Comparison of ENCODE assay signal across 10 mouse cellular contexts in the genomic region with DNA sequence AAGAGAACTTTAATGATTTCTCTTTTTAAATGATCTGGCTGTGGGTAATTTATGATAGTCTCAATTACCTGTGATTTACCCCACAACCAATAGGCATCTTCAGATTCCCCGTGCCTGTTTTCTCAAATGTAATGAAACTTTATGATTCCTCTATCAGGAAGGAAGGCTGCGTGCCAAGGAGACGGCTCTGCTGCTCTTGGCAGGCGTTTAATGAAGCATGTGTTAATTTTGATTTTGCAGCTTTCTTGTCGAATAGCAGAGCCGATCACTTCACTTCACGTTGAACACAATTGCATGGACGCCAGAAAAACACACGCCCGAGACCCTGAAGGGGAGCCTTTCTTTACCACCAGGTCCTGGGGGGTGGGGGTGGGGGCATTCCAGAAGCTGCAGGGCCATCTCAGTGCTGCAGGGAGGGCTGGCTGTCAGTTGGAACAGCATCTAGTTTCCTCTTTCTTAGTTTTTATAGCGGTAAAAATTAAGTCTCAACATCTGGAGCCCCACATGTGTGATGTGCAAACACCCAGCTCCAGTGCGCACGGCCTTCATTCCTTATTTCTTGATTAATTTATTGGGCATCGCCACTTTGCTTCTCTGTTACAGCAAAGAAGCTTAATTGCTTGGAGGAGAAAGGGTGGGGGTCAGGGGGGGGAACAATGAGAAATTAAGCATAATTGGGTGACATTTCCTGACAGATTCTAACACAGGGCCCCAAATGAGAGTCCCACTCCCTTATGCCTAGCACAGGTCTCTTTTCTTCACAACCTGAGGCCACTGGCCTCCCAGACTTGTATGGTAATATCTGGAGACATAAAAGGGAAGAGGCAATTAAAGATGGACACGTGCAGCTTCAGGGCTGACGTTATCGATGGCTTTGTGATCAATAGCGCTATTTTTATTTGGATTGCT.
DNase-seq lines count a peak whose midpoint lies in the region; ATAC-seq and TF ChIP-seq lines count a peak whose summit lies in the region.
"Had no signal": no experiment of that assay in that cellular context is flagged by ENCODE, and none has a peak within 500 bp of the region (broad histone marks: within the 10 kb centered on the region; RNA-seq: fewer than 3 reads in every experiment).

No protein-coding gene starts in this region.

- no peaks in the 10 kb centered on the region for H3K27me3 ChIP-seq in hindbrain, embryonic 14.5 days (ENCODE audit: control insufficient read depth, insufficient read depth, low read length)
- H3K27me3 ChIP-seq in midbrain, postnatal 0 days (ENCODE audit: insufficient read depth, low read length) = no peaks in the 10 kb centered on the region
- H3K27me3 ChIP-seq: megakaryocyte, embryonic 14.5 days; Patski had no signal

- peaks cover 18% of the 10 kb centered on the region for H3K4me1 ChIP-seq in hindbrain, embryonic 14.5 days (replicated peaks; ENCODE audit: control insufficient read depth, insufficient read depth, low read length)
- peaks cover 5% of the 10 kb centered on the region; the same call in 1 of the 2 replicates for H3K4me1 ChIP-seq in midbrain, postnatal 0 days (ENCODE audit: insufficient read depth, low read length)
- H3K4me1 ChIP-seq: megakaryocyte, embryonic 14.5 days had no signal

- no peak for TF ChIP-seq CTCF in midbrain, postnatal 0 days (IDR thresholded peaks at IDR 0.05)

- peak overlapping the region; percentile 46; the same call in 1 of the 2 replicates for H3K9ac ChIP-seq in hindbrain, embryonic 14.5 days
- H3K9ac ChIP-seq in midbrain, postnatal 0 days (replicated peaks; ENCODE audit: low read length, poor library complexity, severe bottlenecking) = no peak overlapping the region

- 29% methylated on average over 18 of the region's 18 CpGs for WGBS in hindbrain, embryonic 14.5 days
- 61% methylated on average over 18 of the region's 18 CpGs for WGBS in midbrain, postnatal 0 days

- no peaks in the 10 kb centered on the region for H3K36me3 ChIP-seq in hindbrain, embryonic 14.5 days (replicated peaks; ENCODE audit: control insufficient read depth, insufficient read depth)
- H3K36me3 ChIP-seq in midbrain, postnatal 0 days (ENCODE audit: insufficient read depth, low read length) = no peaks in the 10 kb centered on the region

- DNase-seq in cerebellum, postnatal 14 days = peak; percentile 2 to 15
- DNase-seq in cerebellum, postnatal 36 days = no peak
- DNase-seq in left cerebral cortex, postnatal 4 days = peak; percentile 12
- DNase-seq in left cerebral cortex, adult 11 months (ENCODE audit: low spot score) = no peak
- DNase-seq in hindbrain, embryonic 14.5 days (ENCODE audit: low spot score) = peak; percentile 46
- peak; percentile 58 for DNase-seq in midbrain, postnatal 0 days (ENCODE audit: low spot score)
- DNase-seq in spleen, postnatal 14 days (ENCODE audit: low spot score in 2 of 2) = no peak
- no peak for DNase-seq in thymus, adult 18-20 months

- no peaks in the 10 kb centered on the region for H3K9me3 ChIP-seq in hindbrain, embryonic 14.5 days (ENCODE audit: control insufficient read depth, low read length)
- 0 out of 2 replicates have a peak, but pooled peaks cover 3% of the 10 kb centered on the region for H3K9me3 ChIP-seq in midbrain, postnatal 0 days (ENCODE audit: low read length)

- no peak overlapping the region for H3K4me2 ChIP-seq in hindbrain, embryonic 14.5 days (replicated peaks)
- no peak overlapping the region for H3K4me2 ChIP-seq in midbrain, postnatal 0 days (ENCODE audit: low read depth, low read length, poor library complexity, severe bottlenecking)

- ATAC-seq in hindbrain, embryonic 14.5 days (ENCODE audit: low FRiP score) = no peak
- ATAC-seq in midbrain, postnatal 0 days (ENCODE audit: low FRiP score) = no peak
- ATAC-seq: Patski had no signal

- no peak overlapping the region for H3K4me3 ChIP-seq in hindbrain, embryonic 14.5 days (replicated peaks; ENCODE audit: low read length)
- H3K4me3 ChIP-seq in midbrain, postnatal 0 days (ENCODE audit: low read depth, low read length) = no peak overlapping the region
- H3K4me3 ChIP-seq: megakaryocyte, embryonic 14.5 days had no signal

- H3K27ac ChIP-seq in hindbrain, embryonic 14.5 days = peak overlapping the region; percentile 72
- H3K27ac ChIP-seq in midbrain, postnatal 0 days (ENCODE audit: low read depth, low read length) = no peak overlapping the region

- intact Hi-C loops in left cerebral cortex, postnatal 4 days (cut with DNase I) = no loop called here

Comparison
In these comparisons a context has a peak if more than half of its experiments do, and no peak if none do; other contexts are left out.
1. DNase-seq: peak in cerebellum, postnatal 14 days (2 of 2), left cerebral cortex, postnatal 4 days (single experiment), hindbrain, embryonic 14.5 days (single experiment) and midbrain, postnatal 0 days (single experiment); none in cerebellum, postnatal 36 days (0 of 2), left cerebral cortex, adult 11 months (single experiment), spleen, postnatal 14 days (0 of 2) and thymus, adult 18-20 months (0 of 2).